Mouse (Mus musculus) cortical plate, adult 2 months (tissue): Measurements from ENCODE around the gene Tuba4a.
"Not testable (repeated sequence)": the region's sequence is repeated elsewhere in the genome, so short reads cannot be mapped to it uniquely, and the experiment has no call there.

Source experiments
- CTCF ChIP-seq: fragments of 200-500 bp; IDR thresholded peaks from 2 replicates; pipeline ENCODE4 v1.5.1; 2011; ENCODE audit warnings: mild to moderate bottlenecking, control low read depth, low read length; ENCODE audit not compliant: insufficient read depth; ENCODE audit errors: extremely low read depth
- POLR2A ChIP-seq: fragments of 200-500 bp; IDR thresholded peaks from 2 replicates; pipeline ENCODE4 v1.6.1; 2011; ENCODE audit warnings: mild to moderate bottlenecking, low read length, control low read depth; ENCODE audit not compliant: insufficient read depth; ENCODE audit errors: extremely low read depth

GRCm38 (mm10) chr1:75232489-75232888 is 12.8 kb upstream of the Tuba4a start:
- not testable (repeated sequence) for TF ChIP-seq CTCF, POLR2A
